Mouse (Mus musculus): ENCODE data around the gene Tmem169. TPM values are rescaled to one million over a fixed set of nuclear protein-coding genes. Genes with fewer than 3 reads are reported as not detected.

Gene Tmem169
- total RNA-seq, 2 experiments from 2014 or later, result not detected

DNA sequence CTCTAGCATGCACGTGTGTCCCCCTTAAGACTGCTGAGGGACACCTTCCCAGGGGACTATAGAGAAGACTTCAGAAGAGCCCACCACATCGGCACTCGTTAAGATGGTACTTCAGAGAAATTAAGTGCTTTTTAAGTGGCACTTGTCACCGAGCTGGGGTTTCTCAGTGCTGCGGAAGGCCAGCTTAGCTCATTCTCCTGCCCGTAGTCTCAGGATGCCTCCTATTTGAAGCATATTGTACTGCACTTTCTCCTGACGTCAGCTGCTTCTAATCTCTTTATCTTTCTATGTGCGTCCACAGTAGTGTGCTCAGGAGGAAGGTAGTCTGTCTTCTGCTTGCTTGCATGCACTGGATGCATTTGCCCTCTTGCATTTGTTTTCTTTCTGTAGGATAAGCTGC lies 32.2 kb downstream of the Tmem169 start:
- no peak for ATAC-seq (replicated peaks; ENCODE audit: low FRiP score, poor library complexity, severe bottlenecking)

DNA sequence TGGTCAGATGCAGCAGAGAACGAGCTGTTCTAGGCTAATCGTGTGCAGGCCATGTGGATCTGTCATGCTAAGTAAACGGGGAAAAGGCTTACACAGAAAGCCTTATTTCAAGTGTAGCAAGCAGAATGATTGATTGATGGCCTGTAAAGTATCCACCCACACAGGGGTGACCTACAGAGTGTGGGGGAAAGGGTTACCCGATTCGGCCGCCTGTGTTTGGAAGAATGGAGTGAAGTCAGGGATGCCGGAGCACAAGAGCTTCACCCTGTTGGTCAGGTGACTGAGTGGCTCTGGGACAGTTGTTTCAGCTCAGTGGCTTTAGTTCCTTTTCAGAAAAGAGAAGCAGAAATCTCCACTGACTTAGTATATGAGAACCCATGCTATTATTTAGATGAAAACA lies 32.7 kb downstream of the Tmem169 start:
- no peak for ATAC-seq (replicated peaks; ENCODE audit: low FRiP score, poor library complexity, severe bottlenecking)

DNA sequence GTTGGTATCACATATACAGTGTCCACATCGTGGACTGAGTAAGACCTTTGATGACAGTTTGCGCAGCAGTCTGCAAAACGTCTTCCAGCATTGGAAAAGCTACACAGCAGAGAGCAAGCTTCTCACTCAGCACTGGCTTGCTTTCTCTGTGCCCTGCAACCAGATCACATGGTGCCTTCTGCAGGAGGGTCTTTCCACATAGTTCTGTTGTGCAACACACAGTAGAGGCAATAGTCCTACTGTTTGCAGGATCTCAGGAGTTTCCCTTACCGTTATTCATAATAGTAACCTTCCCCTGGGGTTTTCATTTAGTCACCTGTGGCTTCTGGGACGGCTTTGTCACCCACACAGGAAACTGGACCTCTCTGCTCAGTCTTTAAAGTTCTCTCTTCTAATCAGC lies 36.6 kb downstream of the Tmem169 start:
- ATAC-seq (replicated peaks; ENCODE audit: low FRiP score, poor library complexity, severe bottlenecking), result no peak

DNA sequence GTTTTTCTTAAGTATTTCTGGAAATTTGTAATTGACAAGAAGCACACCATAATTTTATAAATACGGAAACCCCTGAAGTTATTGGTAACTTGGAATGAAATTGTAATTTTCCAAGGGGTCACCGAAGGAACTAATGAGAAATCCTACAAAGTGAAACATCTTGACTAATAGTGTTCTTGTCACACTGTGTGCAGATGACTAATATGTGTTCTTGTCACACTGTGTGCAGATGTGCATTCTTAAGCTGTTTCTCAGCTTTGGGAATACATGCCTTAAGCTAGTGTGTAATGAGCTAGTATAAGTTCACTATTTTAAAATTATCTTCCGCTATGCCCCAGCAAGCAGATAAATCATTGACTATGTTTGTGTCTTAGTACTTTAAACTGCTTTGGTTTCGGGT lies 39.1 kb downstream of the Tmem169 start:
- ATAC-seq (replicated peaks; ENCODE audit: low FRiP score, poor library complexity, severe bottlenecking), result no peak

DNA sequence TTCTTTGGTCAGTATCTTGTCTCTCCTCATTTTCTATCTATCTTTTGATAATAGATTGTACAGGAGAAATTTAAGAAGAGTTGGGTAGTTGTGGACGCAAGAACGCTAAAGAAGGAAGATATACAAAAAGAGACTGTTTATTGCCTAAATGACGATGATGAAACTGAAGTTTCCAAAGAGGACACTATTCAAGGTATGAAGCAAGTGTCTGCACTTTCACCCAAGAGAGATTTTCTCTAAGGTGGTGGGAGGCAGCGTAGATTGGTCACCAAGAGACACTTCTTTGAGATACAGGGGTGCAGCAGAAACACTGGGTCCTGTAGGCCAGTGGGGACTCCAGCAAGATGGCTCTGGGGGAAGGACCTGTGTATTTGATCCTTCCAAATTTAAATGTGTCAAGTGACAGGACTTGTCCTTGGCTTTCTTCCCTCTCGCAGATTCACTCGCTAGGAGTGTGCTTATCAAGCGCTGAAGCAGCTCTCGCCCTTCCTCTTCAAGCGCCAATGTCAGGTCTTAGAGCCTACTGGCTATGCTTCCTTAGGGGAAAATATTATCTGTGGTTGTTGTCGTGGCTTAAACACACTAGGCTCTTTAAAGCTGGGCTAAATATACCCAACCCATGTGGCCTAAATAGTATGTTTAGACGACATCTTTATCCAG lies 42.1 kb downstream of the Tmem169 start:
- ATAC-seq (replicated peaks; ENCODE audit: low FRiP score, poor library complexity, severe bottlenecking), result no peak

DNA sequence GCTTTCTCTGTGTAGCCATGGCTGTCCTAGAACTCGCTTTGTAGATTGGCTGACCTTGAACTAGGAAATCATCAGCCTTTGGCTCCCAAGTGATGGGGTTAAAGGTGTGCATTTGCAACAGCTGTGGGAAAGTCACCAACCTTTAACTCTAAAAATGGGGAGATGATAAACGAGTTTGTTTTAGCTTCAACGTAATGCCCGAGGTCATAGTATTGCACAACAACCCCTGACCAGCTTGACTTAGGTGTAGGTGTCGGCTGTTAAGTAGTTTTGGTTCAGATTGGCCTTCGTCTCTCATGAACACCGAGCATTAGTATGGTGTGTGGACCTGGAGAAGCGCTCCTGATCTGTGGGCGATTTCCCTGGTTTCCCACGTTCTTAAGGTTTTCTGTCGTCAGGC lies 50.6 kb downstream of the Tmem169 start:
- ATAC-seq (replicated peaks; ENCODE audit: low FRiP score, poor library complexity, severe bottlenecking), result no peak

DNA sequence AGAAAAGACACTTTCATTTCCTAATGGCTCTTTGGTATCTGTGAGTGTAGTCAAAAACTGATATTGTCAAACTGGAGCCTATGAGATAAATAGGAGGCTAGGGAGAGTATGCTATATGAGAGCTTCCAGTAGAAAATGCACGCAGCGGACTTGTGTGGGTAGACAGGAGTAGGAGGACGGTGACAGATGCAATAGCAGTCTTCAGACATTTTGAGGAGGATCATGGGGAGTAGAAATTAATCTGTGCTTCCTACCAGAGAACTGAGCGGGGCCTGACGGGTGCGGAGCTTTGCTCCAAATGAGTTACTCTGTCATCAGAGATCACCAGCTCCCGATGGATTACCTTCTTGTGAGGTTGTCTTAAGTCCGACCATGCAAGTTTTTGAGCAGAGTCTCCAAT lies 52.6 kb downstream of the Tmem169 start:
- ATAC-seq (replicated peaks; ENCODE audit: low FRiP score, poor library complexity, severe bottlenecking), result no peak

DNA sequence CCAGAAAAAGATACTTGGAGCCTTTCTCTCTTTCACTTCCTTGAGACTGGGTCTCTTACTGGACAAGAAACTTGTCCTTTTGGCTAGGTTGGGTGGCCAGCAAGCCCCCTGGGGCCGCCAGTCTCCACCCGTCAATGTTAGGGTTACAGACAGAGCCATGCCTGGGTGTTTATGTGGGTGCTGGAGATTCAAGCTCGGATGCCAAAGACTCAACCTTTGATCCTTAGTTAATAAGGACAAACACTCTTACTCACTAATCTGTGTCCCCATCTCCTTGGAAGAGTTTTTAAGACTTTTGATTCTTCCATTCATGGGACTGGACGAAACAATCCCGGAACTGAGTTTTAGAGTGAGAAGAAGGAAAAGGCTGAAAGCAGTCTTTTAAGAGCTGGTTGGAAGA lies 54.2 kb downstream of the Tmem169 start:
- no peak for ATAC-seq (replicated peaks; ENCODE audit: low FRiP score, poor library complexity, severe bottlenecking)

DNA sequence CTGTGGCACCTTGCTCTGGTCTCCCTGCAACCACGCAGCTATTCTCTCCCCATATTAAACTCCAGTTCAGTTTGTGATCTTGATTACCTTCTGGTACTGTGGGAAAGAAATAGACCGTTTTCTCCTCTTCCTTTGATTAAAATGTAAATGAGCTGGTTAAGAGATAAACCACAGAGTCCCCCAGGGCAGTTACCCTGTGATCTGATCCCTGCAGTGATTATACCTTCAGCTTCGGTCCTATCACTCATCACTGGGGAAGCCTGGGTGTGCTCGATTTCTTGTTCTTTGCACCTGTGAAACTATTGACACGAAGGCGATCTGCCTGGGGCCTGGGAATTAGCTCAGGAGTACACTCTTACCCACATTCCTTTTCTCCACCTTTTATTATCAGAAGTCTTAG lies 63.7 kb downstream of the Tmem169 start:
- ATAC-seq (replicated peaks; ENCODE audit: low FRiP score, poor library complexity, severe bottlenecking), result no peak

Other genes with a start within 250 kb of the Tmem169 start
- 1.4 TPM in 1 of 2 replicates, not detected in the other for gene Mreg, start 72.1 kb upstream of the Tmem169 start, total RNA-seq (2015; ENCODE audit: low replicate concordance)
- 0.39 TPM in 1 of 2 replicates, not detected in the other for gene Mreg, start 72.1 kb upstream of the Tmem169 start, total RNA-seq (2017; ENCODE audit: low replicate concordance)
- 1.7 TPM in 1 of 2 replicates, not detected in the other for gene Pecr, start 55 bp upstream of the Tmem169 start, total RNA-seq (2015; ENCODE audit: low replicate concordance)
- gene Pecr, start 55 bp upstream of the Tmem169 start, total RNA-seq (2017; ENCODE audit: low replicate concordance), result 1.4 TPM in 1 of 2 replicates, not detected in the other
- 2.1 and 7.9 TPM in 2 replicates for gene Xrcc5, start 23.1 kb downstream of the Tmem169 start, total RNA-seq (2015; ENCODE audit: low replicate concordance)
- 3.1 and 5.9 TPM in 2 replicates for gene Xrcc5, start 23.1 kb downstream of the Tmem169 start, total RNA-seq (2017; ENCODE audit: low replicate concordance)

Data from erythroid progenitor cell, adult 5-6 weeks (primary cell).